Mouse (Mus musculus) small intestine, adult 2 months (tissue): ENCODE data around the gene Rfng.

Source experiments
- CTCF ChIP-seq: fragments of 200-500 bp; IDR thresholded peaks from 2 replicates; pipeline ENCODE4 v1.5.1; 2012; ENCODE audit warnings: low read depth, mild to moderate bottlenecking, control low read depth, inconsistent platforms, low read length, moderate library complexity, mixed read lengths; ENCODE audit not compliant: insufficient replicate concordance, insufficient read length; ENCODE audit errors: extremely low read depth
- POLR2A ChIP-seq: fragments of 200-500 bp; IDR thresholded peaks from 2 replicates; pipeline ENCODE4 v1.6.1; 2012; ENCODE audit warnings: low read depth, mild to moderate bottlenecking, control low read depth, inconsistent platforms, low read length, moderate library complexity

DNA sequence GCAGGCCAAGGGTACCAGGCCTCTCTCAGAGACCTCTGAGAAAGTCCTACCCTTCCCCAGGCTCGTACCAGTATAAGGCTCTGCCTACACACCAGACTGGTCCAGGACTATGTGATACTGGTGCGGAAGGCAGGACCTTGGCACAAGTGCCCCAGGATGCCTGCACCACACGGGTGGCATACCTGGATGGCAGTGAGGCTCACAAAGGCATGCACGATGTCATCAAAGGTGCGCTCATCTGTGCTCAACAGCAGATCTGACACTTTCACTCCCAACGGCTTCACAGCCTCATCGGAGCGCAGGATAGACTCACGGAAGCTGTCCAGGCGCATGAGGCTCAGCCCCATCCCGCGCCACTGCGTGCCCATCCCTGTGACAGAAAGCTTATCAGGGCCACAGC lies 34.2 kb upstream of the Rfng start:
- TF ChIP-seq CTCF (no peak), POLR2A (no peak)
